Mouse (Mus musculus) regulatory T cell (primary cell): ENCODE results near the gene Gm40193.

Source experiments
- in situ Hi-C: fragments of 300-600 bp; cut with MboI, MseI; formaldehyde crosslinking; loops from one replicate; pipeline ENCODE4 v1.15.1; 2025; ENCODE audit warnings: high pct_unique_total_duplicates

Gm40193 gene

DNA sequence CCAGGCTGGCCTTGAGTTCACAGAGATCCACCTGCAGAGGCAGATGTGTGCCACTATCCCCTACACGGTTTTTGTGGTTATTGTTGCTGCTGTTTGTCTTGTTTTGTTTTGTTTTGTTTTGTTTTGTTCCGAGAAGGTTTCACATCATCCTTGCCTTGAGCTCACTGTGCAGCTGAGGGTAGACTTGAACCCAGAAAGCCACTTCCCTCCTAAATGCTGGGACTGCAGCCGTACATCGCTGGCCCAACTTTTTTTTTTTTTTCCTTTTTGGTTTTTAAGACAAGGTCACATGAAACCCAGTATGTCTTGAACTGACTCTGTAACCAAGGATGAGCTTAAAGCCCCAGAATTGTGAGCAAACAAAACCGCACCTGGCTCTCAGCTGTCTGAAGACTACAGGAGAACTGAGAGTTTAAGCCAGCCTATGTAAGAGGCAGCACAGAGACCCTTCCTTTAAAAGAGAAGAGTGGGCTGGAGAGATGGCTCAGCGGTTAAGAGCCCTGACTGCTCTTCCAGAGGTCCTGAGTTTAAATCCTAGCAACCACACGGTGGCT lies 25.7 kb downstream of the Gm40193 start:
- in situ Hi-C loops, result loop anchor here (5.0 kb wide), 1 partner anchor 75 kb away; the partner anchor contains the start of gene Arrb2

DNA sequence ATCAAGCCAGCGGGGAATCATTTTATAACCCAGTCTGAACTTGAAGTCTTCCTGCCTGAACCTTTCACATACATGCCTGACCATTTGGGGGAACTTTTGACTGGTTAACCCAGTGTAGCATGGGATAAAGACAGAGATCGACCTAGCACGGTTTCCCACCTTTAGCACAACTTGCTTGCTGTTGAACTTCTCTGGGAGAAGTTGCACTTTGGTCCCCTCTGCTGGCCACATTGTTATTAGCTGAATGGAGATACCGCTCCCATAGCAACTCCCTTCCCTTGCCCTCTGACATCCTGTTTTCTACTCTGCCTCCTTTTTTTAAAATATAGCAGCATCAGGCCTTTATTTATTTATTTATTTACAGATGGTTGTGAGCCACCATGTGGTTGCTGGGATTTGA lies 26.4 kb downstream of the Gm40193 start:
- in situ Hi-C loops, result loop anchor here (5.0 kb wide), 1 partner anchor 74 kb away; the partner anchor contains the start of gene Arrb2

DNA sequence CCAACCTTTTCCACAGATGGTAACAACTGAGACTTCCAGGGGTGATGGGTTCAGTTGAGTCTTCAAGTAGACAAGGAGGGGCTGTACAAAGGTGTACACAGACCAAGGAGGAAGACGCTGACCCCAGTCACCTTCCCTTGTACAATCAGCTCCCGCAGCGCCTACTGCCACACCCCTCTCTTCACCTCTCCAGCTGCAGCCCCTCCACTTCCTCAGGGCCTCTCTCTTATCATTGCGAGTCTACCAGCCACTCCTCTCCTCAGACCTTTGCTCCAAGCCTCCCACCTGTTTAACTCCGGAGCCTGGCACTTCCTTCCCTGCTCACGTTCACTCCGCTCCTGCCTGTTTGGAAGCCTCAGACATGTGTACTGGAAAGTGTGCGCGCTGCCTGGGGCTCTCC lies 27.8 kb downstream of the Gm40193 start, which contains the start of gene Tm4sf5:
TSS of gene Tm4sf5 (plus strand) at position 275 of the 400 bp plus-strand sequence.
- in situ Hi-C loops, result loop anchor here (5.0 kb wide), 2 partner anchors 73 to 93 kb away; partner anchors contain the start of genes Arrb2 and Pelp1

DNA sequence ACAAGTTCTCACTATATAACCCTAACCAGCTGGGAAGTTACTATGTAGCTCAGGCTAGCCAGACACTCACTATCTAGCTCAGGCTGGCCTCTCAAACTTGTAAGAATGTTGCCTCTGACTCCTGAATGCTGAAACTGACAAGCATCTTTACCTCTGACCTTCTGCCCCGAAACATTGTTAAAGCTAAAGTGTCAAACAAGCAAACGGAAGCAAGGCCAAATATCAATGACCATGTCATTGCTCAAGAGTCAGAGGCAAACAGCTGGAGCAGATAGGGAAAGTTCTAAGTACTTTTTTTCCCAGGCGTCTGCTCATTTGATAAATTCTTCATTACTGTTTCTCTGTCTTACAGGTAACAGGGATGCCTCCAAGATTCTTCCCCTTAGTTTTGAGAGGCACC lies 30.7 kb downstream of the Gm40193 start:
- in situ Hi-C loops, result loop anchor here (5.0 kb wide), 1 partner anchor 90 kb away; the partner anchor contains the start of gene Pelp1

DNA sequence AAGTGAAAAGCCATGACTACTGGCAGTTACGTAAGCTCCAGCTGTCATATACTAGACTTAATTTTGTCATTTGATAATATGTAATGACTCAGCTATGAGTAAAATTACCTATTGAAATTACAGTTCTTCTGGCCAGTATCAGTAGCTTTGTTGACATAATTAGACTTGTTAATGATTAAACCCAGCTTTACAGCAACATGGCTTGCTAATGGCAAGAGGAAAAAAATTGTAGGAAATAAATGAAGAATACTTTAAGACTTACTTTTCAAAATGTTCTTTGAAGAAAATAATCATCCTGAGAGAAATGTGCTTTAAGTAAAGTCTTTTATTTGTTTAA lies 32.3 kb downstream of the Gm40193 start:
- in situ Hi-C loops, result loop anchor here (5.0 kb wide), 1 partner anchor 88 kb away; the partner anchor contains the start of gene Pelp1

DNA sequence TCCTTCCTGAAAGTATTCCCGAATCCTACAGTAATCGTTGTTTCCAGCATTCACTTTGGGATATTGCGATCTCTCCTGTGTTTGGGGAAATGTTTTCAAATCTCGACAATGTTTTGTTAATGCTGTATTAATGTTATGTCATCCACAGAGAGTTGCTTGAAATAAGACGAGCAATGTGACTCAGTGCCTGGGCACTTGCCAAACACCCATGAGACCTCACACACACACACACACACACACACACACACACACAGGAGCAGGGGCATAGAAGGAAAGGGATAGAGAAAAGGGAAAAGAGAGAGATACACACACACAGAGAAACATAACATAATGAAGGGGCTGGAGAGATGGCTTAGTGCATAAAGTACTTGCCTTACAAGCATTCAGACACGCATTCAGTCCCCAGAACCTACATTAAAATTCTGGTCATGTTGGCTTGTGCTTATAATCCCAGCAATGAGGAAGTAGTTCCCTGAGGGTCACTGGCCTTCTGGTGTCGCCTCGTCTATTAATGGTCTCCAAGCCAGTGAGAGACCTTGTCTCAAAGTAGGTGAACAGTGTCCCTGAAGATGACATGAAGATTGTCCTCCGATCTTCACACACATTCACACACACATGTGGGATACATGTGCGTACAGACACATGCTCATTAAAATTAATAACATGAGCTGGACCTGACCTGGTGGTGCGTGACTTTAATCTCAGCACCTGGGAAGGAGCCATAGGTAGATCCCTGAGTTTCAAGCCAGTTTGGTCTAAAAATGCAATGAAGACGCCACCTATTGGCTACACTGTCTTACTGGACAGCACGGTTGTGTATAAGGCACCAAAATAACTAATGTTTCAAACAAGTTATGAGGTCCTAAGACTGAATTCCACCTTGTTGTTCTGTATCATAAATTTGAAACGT lies 32.9 kb downstream of the Gm40193 start:
- in situ Hi-C loops, result loop anchor here (5.0 kb wide), 1 partner anchor 88 kb away; the partner anchor contains the start of gene Pelp1

DNA sequence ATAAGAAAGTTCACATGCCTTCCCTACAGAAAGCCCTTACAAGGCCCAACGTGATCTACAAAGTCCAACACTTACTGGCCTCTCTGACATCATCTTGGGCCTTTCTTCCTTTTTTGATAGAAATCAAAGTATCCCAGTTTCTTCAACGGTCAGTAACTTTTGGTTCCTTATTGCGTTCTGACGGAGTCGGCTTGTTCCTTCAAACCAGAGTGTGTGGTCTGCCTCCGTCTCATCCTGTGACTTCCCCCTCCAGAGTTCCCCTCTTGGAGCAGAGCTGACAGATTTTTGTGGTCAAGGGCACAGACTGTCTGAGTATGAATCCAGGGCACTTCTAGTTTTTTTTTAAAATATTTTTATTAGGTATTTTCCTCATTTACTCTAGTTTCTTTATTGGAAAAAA lies 43.1 kb downstream of the Gm40193 start:
- in situ Hi-C loops, result no loop called here

DNA sequence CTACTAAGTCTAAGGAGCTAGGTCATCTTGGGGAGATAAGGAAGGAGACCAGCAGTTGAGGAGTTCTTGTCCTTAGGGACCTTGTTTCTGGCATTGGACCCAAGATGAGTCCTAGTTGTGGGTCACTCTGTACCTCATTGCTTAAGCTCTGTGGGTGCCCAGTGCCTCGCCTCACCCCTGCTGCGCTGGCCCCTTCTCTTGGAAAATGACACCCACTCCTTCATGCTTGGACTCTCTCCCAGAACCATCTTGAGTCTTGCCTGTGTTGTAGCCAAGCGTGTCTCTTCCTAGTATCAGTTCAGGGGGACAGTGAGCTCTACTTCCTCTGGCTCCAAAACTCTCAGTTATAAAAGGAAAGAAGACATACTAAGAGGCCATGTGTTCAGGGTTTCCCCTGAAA lies 43.6 kb downstream of the Gm40193 start:
- in situ Hi-C loops, result no loop called here

DNA sequence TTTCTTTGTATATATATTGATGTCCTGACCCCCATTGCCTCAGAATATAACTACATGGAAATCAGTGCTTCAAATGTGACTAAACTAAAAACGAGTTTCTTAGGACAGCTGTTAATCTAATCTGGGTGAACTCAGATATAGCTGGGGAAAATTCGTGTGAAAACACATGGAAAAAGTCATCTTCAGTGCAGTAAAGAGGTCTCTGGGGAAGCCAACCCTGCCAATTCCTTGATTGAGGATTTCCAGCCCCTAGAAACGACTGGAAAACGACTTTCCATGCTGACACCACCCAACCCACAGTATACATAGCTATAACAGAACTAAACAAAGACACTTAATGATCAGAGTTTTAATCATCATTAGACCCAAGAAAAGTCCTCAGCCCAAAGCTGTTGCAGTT lies 44.9 kb downstream of the Gm40193 start:
- in situ Hi-C loops, result no loop called here

DNA sequence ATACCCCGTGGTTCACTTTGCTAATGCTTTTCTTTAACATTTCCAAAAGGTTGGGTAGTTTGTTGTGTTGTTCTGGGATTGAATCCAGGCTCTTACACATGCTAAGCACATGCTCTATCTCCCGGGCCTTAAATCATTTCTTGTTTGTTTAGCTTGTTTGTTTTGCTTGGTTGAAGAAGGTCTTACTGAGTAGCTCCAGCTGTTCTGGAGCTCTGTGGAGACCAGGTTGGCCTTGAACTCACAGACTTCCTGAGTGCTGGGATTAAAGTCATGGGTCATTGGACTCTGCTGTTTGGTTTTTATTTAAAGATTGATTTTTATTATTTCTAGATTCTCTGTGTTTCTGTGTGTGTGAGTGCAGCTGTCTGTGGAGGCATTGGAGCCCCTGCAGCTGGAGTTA lies 47.2 kb downstream of the Gm40193 start:
- in situ Hi-C loops, result no loop called here
